Mouse (Mus musculus) c-Kit-positive CD71-positive TER-119-positive erythroid progenitor cells, embryonic 14.5 days (primary cell): Measurements from ENCODE around the gene Adgrl2.

Experiments used
- DNase-seq: peaks from one replicate; pipeline ENCODE4 v3.0.0-alpha.2; 2013; ENCODE audit warnings: low spot score

Adgrl2 gene

GRCm38 (mm10) chr3:148977124-148977529, 13.2 kb downstream of the Adgrl2 start:
- no peak for DNase-seq

- no peak for DNase-seq
These were observed 18.3 kb downstream of the Adgrl2 start for GRCm38 (mm10) chr3:148971893-148972596.

DNA sequence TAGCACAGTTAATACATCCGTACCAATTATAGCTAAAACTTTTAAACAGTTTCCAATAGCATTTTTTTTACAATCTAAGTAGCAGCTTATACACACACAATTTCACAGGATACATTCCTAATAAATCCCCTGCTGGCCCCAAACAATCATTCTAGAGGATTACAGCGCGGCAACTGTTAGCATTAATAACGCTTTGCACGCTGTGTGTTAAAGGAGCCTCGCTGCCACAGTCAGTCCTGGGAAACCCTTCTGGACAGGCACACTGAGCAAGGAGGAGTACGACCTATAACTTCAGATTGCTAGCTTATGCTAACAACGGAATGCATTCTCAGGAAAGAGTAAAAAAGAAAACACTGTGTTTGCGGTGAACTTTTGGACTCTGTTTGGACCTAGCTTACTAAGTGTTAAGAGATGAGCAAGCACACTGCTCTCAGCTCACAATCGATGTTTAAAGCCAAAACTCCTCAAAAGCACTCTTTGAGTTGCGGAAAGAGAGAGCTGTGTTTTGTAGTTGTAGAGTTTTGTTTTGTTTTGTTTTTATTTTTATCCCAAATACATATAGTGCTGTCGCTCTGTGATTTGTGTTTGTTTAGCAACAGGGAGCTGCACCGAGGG, 25.3 kb downstream of the Adgrl2 start:
- no peak for DNase-seq

DNA sequence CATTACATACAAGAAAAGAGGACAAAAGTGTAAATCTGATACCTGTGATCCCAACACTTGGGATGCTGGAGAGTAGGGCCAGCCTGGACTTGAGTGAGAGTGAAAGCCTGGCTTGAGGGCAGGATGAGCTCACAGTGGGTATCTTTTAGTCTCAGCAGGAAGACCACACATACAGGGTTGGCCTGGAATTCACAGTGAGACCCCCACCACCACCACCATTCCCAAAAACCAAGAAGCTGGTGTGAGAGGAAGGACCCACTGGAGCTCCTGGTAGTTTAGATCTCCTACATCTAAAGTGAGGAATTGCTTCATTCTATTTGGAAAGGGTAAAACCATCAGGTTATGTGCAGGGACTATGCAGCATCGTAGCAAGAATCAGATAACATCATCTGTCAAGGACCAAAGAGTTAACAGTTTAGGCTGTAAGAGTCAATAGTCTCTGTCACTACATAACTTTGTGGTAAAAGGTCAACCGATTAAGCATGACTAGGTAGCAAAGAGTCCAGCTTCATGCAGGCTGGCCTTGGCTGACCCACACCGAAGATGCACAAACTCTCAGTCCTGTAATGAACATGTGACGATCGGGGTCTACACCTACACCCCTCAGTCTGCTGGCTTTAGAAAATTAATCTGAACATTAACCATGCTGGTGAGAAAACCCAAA, 26.8 kb downstream of the Adgrl2 start:
- DNase-seq, result no peak

- no peak for DNase-seq
These were observed 28.7 kb downstream of the Adgrl2 start for GRCm38 (mm10) chr3:148961611-148962010.

DNA sequence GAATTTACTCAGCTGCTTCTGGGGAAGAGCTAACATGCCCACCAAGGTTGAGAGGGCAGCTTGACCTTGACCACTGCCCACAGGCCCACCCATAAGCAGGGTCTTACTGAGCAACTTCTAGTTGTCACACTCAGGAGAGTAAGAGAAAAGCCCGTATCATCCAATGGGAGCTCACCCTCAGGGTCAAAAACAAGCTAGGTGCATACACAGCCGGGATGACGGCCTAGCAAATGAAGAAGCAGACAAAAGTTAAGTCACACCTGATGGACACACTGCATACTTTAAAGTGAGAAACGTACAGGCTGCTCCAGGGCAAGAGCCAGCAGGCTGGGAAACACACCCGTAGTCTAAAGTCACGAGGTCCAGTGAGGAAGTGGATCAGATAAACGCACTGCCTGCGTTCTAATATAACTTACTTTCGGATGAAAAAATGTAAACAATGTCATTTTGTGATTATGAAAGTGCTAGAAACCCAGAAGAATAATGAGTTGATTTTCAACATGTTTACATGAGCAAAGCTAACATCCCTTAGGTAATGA, 29.5 kb downstream of the Adgrl2 start:
- DNase-seq, result no peak

- no peak for DNase-seq
These were observed 30.1 kb downstream of the Adgrl2 start for GRCm38 (mm10) chr3:148960215-148960614.

DNA sequence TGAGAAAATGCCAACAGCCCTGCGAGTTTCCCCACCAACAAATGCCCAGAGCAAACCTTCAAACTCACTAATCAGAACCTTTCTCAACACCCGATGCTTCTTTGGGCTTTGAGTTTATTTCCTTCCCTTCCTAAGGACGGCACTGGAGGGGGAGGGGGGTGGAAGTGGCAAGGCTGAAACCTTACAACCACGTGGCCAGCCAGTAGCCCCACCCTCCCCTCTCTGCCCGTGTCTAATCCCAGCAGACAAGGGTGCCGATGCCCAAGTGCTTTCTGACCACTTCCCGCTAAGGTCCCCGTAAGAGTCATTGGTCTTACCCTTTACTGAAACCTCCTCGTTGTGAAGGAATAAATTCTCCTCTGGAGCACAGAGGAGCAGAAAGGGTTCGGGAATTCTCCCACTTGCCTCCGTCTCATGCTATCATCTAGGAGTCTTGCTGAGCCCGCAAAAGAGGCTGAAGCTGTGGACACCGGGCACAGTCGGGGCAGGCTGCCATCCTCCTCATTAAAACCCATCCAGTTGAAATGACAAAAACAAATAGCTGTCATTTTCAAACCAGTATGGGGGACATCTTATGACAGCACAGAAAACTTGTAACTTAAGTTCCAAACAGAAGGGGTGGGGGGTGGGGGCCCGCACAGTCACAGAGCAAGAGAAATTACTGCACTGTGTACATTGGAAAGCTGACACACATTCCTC, 30.9 kb downstream of the Adgrl2 start:
- DNase-seq, result no peak

GRCm38 (mm10) chr3:148958714-148959113, 31.6 kb downstream of the Adgrl2 start:
- no peak for DNase-seq

DNA sequence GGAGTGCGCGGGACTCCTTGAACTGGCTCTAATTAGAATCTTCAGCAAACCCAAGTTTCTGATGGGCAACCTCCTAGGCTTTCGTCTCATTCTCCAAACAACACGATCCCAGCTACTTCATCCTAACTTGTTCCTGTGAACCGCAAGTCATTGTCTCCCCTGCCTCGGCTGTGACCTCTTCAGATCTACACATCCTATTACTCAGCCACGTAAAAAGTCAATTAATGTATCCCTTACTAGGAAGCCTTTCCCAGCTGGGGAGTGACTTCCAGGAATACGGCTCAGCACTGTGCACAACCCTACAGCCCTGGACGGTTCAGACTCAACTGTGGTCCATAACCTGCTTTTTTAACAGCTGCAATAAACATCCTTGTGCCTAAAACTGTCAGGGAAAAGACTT, 32.2 kb downstream of the Adgrl2 start:
- no peak for DNase-seq

- no peak for DNase-seq
These were observed 33.5 kb downstream of the Adgrl2 start for GRCm38 (mm10) chr3:148956887-148957286.

DNA sequence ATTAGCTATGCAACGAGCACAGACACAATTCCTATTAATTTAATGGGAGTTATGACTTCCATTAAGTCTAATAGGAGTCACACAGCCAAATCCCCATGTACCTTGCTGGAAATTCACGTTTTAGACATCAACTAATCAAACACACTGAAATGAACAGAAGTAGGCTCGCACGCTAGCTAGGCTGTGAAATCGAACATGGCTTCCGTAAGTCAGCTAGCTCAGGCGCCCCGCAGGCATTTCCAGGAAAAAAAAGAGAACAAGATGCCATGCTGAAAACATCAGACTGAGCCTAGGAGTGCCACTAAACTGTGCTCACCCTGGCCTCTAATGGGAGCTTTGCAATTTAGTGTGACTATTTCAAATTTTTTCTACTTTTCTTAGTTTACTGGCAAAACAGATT, 40.6 kb downstream of the Adgrl2 start:
- DNase-seq, result no peak

- DNase-seq, result no peak
These were observed 42.5 kb downstream of the Adgrl2 start for GRCm38 (mm10) chr3:148947805-148948405.

DNA sequence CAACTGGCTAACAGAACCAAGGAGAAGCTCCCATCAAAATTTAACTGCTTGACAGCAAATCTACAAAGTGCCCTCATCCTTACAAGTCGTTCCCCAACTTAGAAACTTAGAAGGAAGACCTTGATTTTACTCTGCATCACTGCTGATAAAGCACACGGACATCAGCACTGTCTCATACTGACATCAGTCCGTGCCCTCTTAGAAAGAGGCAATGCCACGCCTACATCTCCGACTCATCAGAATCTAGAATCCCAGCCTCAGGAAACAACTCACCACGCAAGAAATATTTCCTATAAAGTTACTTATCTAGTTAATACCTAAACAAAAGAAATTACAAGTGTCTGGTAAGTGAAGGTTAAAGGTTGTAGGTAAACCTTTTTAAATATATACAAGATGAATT, 43.1 kb downstream of the Adgrl2 start:
- no peak for DNase-seq

GRCm38 (mm10) chr3:148945534-148945933, 44.8 kb downstream of the Adgrl2 start:
- DNase-seq, result no peak

DNA sequence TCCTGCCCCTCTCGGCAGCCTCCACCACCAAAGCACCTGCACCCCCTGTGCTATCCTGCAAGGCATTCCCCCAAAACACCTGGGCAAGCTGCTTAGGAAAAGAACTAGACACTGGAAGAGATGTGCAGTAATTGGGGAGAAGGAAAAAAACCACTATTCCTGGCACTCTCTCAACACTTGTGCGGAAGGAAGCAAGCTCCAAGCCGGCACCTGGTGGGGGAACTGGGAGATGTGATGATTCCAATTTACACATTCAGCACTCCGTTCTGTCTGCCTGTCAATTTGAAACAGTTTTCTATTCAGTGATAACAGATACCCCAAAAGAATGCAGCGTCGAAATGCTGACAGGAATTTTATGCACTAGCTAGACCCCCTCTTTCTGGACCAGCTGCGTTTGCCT, 50.9 kb downstream of the Adgrl2 start:
- DNase-seq, result no peak

DNA sequence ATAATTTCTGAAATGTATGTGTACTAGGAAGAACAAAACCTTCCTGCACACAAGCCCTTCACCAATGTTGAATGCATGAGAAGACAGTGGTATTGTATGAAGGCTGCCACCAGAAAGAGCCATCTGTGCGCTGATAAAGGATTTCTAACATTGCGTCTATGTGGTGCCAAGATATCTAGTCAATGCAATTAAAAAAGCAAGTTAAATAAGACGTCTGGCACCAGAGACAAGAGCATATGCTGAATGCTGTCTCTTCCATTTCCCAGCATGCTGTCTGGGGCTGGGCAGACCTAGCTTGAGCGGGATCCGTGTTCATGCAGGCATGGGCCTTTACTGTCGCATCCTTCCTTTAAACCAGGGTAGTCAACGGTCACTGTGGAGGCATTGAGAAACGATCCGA, 55.3 kb downstream of the Adgrl2 start:
- no peak for DNase-seq

DNA sequence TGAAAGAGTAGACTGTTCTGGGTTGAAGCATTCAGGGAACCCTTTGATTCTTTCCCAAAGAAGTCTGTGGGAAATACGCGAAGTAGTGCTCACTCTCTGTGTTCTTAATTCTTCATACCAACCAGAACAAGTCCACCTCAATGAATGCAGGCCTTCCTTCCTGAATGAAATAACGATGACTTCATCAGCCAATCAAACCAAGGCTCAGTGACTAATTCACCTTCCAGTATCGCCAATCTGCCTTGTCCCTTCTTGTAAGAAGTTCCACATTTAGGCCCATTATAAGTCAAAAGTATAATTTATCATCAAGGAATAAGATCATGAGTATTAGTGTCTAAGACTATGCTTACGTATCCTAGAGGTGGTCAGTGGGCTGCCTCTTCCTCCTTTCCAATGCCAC, 56.1 kb downstream of the Adgrl2 start:
- DNase-seq, result no peak

DNA sequence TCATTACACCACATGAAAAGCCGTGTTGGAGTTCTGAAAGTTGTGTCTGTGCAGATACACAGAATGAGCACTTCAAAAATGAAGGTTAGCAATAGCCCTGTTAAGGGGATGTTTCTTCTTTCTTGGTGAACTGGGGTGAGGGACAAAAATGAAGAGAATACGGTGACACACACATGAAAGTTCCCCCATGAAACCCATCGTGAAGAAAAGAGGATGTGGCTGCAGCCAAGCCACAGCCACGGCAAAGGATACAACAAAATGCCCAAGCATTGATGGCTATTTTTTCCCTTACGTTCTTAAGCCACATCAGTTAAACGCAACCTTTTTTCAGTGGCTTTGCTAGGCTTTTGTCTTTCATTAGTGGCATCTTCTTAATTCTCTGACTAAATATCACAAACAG, 57.2 kb downstream of the Adgrl2 start:
- no peak for DNase-seq

- DNase-seq, result no peak
These were observed 59.4 kb downstream of the Adgrl2 start for GRCm38 (mm10) chr3:148930913-148931312.

- DNase-seq, result no peak
These were observed 64.0 kb downstream of the Adgrl2 start for GRCm38 (mm10) chr3:148926330-148926729.

DNA sequence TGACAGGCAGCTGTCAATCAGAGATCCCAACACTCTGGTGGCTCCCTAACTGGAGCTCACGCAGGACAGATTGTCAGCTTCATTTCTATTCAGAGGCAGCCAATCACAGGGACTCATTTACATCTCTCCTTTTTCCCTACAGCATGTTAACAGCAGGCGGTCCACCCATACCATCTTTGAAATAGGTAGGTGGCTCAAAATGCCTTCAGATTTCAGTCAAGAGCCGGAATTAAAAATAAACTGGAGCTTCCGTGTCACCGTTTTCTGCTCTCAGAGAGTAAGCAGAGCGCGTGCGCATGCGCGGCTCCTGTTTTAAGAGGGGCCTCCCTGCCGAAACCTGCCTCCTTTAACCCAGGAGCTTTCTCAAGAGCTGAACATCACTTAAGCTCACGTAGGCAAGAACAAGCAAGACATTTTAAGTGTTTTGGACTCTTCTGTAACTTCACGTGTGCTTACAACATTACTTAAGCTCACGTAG, 67.7 kb downstream of the Adgrl2 start:
- DNase-seq, result no peak
